Mouse (Mus musculus): ENCODE results near the gene Pllp. TPM values are rescaled to one million over a fixed set of nuclear protein-coding genes. Genes with fewer than 3 reads are reported as not detected.

Gene Pllp
- polyA plus RNA-seq, 1 experiment from 2014 or later, result 0.40 TPM

GRCm38 (mm10) chr8:94725998-94726397 lies 29.9 kb upstream of the Pllp start:
- no peak for ATAC-seq (ENCODE audit: insufficient number of reproducible peaks, insufficient read depth, low FRiP score, low TSS enrichment, low read depth)
- H3K4me3 ChIP-seq (replicated peaks), result no peak overlapping the region
- H3K4me1 ChIP-seq (replicated peaks), result no peaks in the 10 kb centered on the region
- H3K9ac ChIP-seq (replicated peaks), result no peak overlapping the region
- 84% methylated on average over 5 of the region's 5 CpGs for WGBS
- no peak overlapping the region for H3K4me2 ChIP-seq
- H3K27ac ChIP-seq, result no peak overlapping the region
- H3K36me3 ChIP-seq, result no peaks in the 10 kb centered on the region
- H3K9me3 ChIP-seq, result no peaks in the 10 kb centered on the region
- no peaks in the 10 kb centered on the region for H3K27me3 ChIP-seq

GRCm38 (mm10) chr8:94716841-94717240 lies 20.8 kb upstream of the Pllp start:
- Histone ChIP-seq H3K36me3 (no peaks in the 10 kb centered on the region), H3K9ac (replicated peaks) (no peak overlapping the region), H3K27ac (no peak overlapping the region), H3K4me2 (no peak overlapping the region), H3K27me3 (no peaks in the 10 kb centered on the region), H3K9me3 (no peaks in the 10 kb centered on the region), H3K4me1 (replicated peaks) (no peaks in the 10 kb centered on the region), H3K4me3 (replicated peaks) (no peak overlapping the region)
- no peak for ATAC-seq (ENCODE audit: insufficient number of reproducible peaks, insufficient read depth, low FRiP score, low TSS enrichment, low read depth)
- WGBS, result 76% methylated on average over 1 of the region's 1 CpGs

GRCm38 (mm10) chr8:94715871-94716270 lies 19.8 kb upstream of the Pllp start:
- Histone ChIP-seq H3K4me3 (replicated peaks) (no peak overlapping the region), H3K4me2 (no peak overlapping the region), H3K9me3 (no peaks in the 10 kb centered on the region), H3K4me1 (replicated peaks) (peaks cover 3% of the 10 kb centered on the region; the same call in 1 of the 2 replicates), H3K36me3 (no peaks in the 10 kb centered on the region), H3K27ac (no peak overlapping the region), H3K27me3 (no peaks in the 10 kb centered on the region), H3K9ac (replicated peaks) (no peak overlapping the region)
- ATAC-seq (ENCODE audit: insufficient number of reproducible peaks, insufficient read depth, low FRiP score, low TSS enrichment, low read depth), result no peak
- WGBS, result 89% methylated on average over 3 of the region's 3 CpGs

- no peaks in the 10 kb centered on the region for H3K36me3 ChIP-seq
- no peaks in the 10 kb centered on the region for H3K27me3 ChIP-seq
- no peaks in the 10 kb centered on the region for H3K9me3 ChIP-seq
- H3K9ac ChIP-seq (replicated peaks), result no peak overlapping the region
- no peak overlapping the region for H3K4me3 ChIP-seq (replicated peaks)
- H3K4me2 ChIP-seq, result no peak overlapping the region
- WGBS, result 70% methylated on average over 5 of the region's 5 CpGs
- ATAC-seq (ENCODE audit: insufficient number of reproducible peaks, insufficient read depth, low FRiP score, low TSS enrichment, low read depth), result no peak
- H3K4me1 ChIP-seq (replicated peaks), result peaks cover 12% of the 10 kb centered on the region
- H3K27ac ChIP-seq, result no peak overlapping the region
These were observed 18.5 kb upstream of the Pllp start for GRCm38 (mm10) chr8:94714556-94714955.

GRCm38 (mm10) chr8:94711160-94711718 lies 15.2 kb upstream of the Pllp start:
- H3K36me3 ChIP-seq, result no peaks in the 10 kb centered on the region
- no peak overlapping the region for H3K9ac ChIP-seq (replicated peaks)
- H3K4me1 ChIP-seq (replicated peaks), result peaks cover 15% of the 10 kb centered on the region
- H3K27me3 ChIP-seq, result no peaks in the 10 kb centered on the region
- H3K4me3 ChIP-seq (replicated peaks), result no peak overlapping the region
- H3K27ac ChIP-seq, result no peak overlapping the region
- ATAC-seq (ENCODE audit: insufficient number of reproducible peaks, insufficient read depth, low FRiP score, low TSS enrichment, low read depth), result no peak
- 53% methylated on average over 5 of the region's 5 CpGs for WGBS
- no peak overlapping the region for H3K4me2 ChIP-seq
- no peaks in the 10 kb centered on the region for H3K9me3 ChIP-seq

- Histone ChIP-seq H3K27me3 (peaks cover 6% of the 10 kb centered on the region; the same call in 1 of the 2 replicates), H3K9me3 (no peaks in the 10 kb centered on the region), H3K4me1 (replicated peaks) (peaks cover 15% of the 10 kb centered on the region), H3K4me3 (replicated peaks) (no peak overlapping the region), H3K9ac (replicated peaks) (no peak overlapping the region), H3K36me3 (no peaks in the 10 kb centered on the region), H3K27ac (no peak overlapping the region), H3K4me2 (no peak overlapping the region)
- no peak; the same call in 1 of the 2 replicates for ATAC-seq (ENCODE audit: insufficient number of reproducible peaks, insufficient read depth, low FRiP score, low TSS enrichment, low read depth)
- 30% methylated on average over 8 of the region's 8 CpGs for WGBS
These were observed 14.3 kb upstream of the Pllp start for GRCm38 (mm10) chr8:94710336-94710735.

GRCm38 (mm10) chr8:94706732-94707395 lies 10.8 kb upstream of the Pllp start:
- Histone ChIP-seq H3K27ac (no peak overlapping the region), H3K4me2 (no peak overlapping the region), H3K9ac (replicated peaks) (no peak overlapping the region), H3K36me3 (no peaks in the 10 kb centered on the region), H3K9me3 (no peaks in the 10 kb centered on the region), H3K4me3 (replicated peaks) (no peak overlapping the region), H3K27me3 (peaks cover 6% of the 10 kb centered on the region; the same call in 1 of the 2 replicates), H3K4me1 (replicated peaks) (peaks cover 15% of the 10 kb centered on the region)
- ATAC-seq (ENCODE audit: insufficient number of reproducible peaks, insufficient read depth, low FRiP score, low TSS enrichment, low read depth), result no peak
- WGBS, result 74% methylated on average over 9 of the region's 9 CpGs

GRCm38 (mm10) chr8:94705581-94706245 lies 9.6 kb upstream of the Pllp start:
- H3K36me3 ChIP-seq, result no peaks in the 10 kb centered on the region
- WGBS, result 80% methylated on average over 10 of the region's 10 CpGs
- no peak overlapping the region for H3K4me3 ChIP-seq (replicated peaks)
- H3K4me2 ChIP-seq, result no peak overlapping the region
- H3K9ac ChIP-seq (replicated peaks), result no peak overlapping the region; the same call in 1 of the 2 replicates
- no peak for ATAC-seq (ENCODE audit: insufficient number of reproducible peaks, insufficient read depth, low FRiP score, low TSS enrichment, low read depth)
- H3K27ac ChIP-seq, result no peak overlapping the region
- H3K27me3 ChIP-seq, result peaks cover 6% of the 10 kb centered on the region; the same call in 1 of the 2 replicates
- peaks cover 12% of the 10 kb centered on the region for H3K4me1 ChIP-seq (replicated peaks)
- H3K9me3 ChIP-seq, result no peaks in the 10 kb centered on the region

GRCm38 (mm10) chr8:94704669-94704984 lies 8.5 kb upstream of the Pllp start:
- Histone ChIP-seq H3K4me2 (peak overlapping the region; percentile 65), H3K36me3 (no peaks in the 10 kb centered on the region), H3K4me1 (replicated peaks) (peaks cover 3% of the 10 kb centered on the region; the same call in 1 of the 2 replicates), H3K9me3 (no peaks in the 10 kb centered on the region), H3K27ac (no peak overlapping the region), H3K4me3 (replicated peaks) (peak overlapping the region; percentile 49), H3K9ac (replicated peaks) (no peak overlapping the region; the same call in 1 of the 2 replicates), H3K27me3 (peaks cover 8% of the 10 kb centered on the region; the same call in 1 of the 2 replicates)
- 18% methylated on average over 9 of the region's 9 CpGs for WGBS
- ATAC-seq (ENCODE audit: insufficient number of reproducible peaks, insufficient read depth, low FRiP score, low TSS enrichment, low read depth), result no peak

GRCm38 (mm10) chr8:94703972-94704668 lies 8.0 kb upstream of the Pllp start:
- H3K27me3 ChIP-seq, result peaks cover 13% of the 10 kb centered on the region; the same call in 1 of the 2 replicates
- no peak overlapping the region for H3K27ac ChIP-seq
- H3K4me2 ChIP-seq, result peak overlapping the region; percentile 65
- no peaks in the 10 kb centered on the region for H3K36me3 ChIP-seq
- H3K9ac ChIP-seq (replicated peaks), result no peak overlapping the region; the same call in 1 of the 2 replicates
- no peaks in the 10 kb centered on the region; the same call in 1 of the 2 replicates for H3K4me1 ChIP-seq (replicated peaks)
- peak overlapping the region; percentile 49 for H3K4me3 ChIP-seq (replicated peaks)
- WGBS, result under 1% methylated on average over 35 of the region's 35 CpGs
- ATAC-seq (ENCODE audit: insufficient number of reproducible peaks, insufficient read depth, low FRiP score, low TSS enrichment, low read depth), result peak; percentile 85
- no peaks in the 10 kb centered on the region for H3K9me3 ChIP-seq
